28 mouse cellular contexts compared by ENCODE assay signal in genomic region chr7:66803798-66804197, GRCm38 (mm10). TPM values are rescaled to one million over a fixed set of nuclear protein-coding genes. Genes with fewer than 3 reads are reported as not detected.
DNase-seq lines count a peak whose midpoint lies in the region; ATAC-seq and TF ChIP-seq lines count a peak whose summit lies in the region.
"Had no signal": no experiment of that assay in that cellular context is flagged by ENCODE, and none has a peak within 500 bp of the region (broad histone marks: within the 10 kb centered on the region; RNA-seq: fewer than 3 reads in every experiment).

No protein-coding gene starts in this region.

- peaks cover 7% of the 10 kb centered on the region; the same call in 1 of the 2 replicates for H3K4me1 ChIP-seq in hindbrain, embryonic 12.5 days
- H3K4me1 ChIP-seq in hindbrain, embryonic 13.5 days (replicated peaks) = no peaks in the 10 kb centered on the region
- no peaks in the 10 kb centered on the region for H3K4me1 ChIP-seq in lung, postnatal 0 days (ENCODE audit: insufficient read depth, low read depth, low read length)

- no peak for DNase-seq in lung, postnatal 0 days (ENCODE audit: low spot score)
- no peak for DNase-seq in lung, postnatal 25 days (ENCODE audit: low spot score)
- no peak for DNase-seq in urinary bladder, adult 2 months (ENCODE audit: low spot score)
- DNase-seq in cerebellum, postnatal 10 days = no peak
- DNase-seq: adrenal gland, postnatal 25 days; cerebellum, adult 11 months; cerebellum, adult 9-11 months; gastrocnemius, postnatal 10 days; heart, adult 11 months; kidney, postnatal 10 days; left cerebral cortex, postnatal 4 days; lung, postnatal 10 days; midbrain, embryonic 14.5 days; thymus, adult 2 months; thymus, postnatal 4 days had no signal

- no peaks in the 10 kb centered on the region for H3K36me3 ChIP-seq in hindbrain, embryonic 12.5 days
- no peaks in the 10 kb centered on the region for H3K36me3 ChIP-seq in hindbrain, embryonic 13.5 days
- H3K36me3 ChIP-seq in lung, postnatal 0 days (ENCODE audit: insufficient read depth, low read length) = no peaks in the 10 kb centered on the region
- H3K36me3 ChIP-seq: embryonic facial prominence, embryonic 15.5 days; heart, embryonic 13.5 days; limb, embryonic 15.5 days had no signal

- no peak for TF ChIP-seq EP300 in lung, postnatal 0 days (IDR thresholded peaks at IDR 0.05)

- TF ChIP-seq CTCF in lung, postnatal 0 days (IDR thresholded peaks at IDR 0.05) = no peak

- no peak overlapping the region for H3K4me3 ChIP-seq in hindbrain, embryonic 12.5 days
- no peak overlapping the region for H3K4me3 ChIP-seq in hindbrain, embryonic 13.5 days
- H3K4me3 ChIP-seq in lung, postnatal 0 days (ENCODE audit: low read depth, low read length) = no peak overlapping the region
- H3K4me3 ChIP-seq: embryonic facial prominence, embryonic 15.5 days; heart, embryonic 13.5 days; limb, embryonic 15.5 days; megakaryocyte, embryonic 14.5 days had no signal

- no peak overlapping the region for H3K9ac ChIP-seq in hindbrain, embryonic 12.5 days
- H3K9ac ChIP-seq in hindbrain, embryonic 13.5 days = no peak overlapping the region
- H3K9ac ChIP-seq in lung, postnatal 0 days (replicated peaks; ENCODE audit: low read depth) = no peak overlapping the region
- H3K9ac ChIP-seq: embryonic facial prominence, embryonic 15.5 days; heart, embryonic 13.5 days; limb, embryonic 15.5 days; liver, embryonic 14.5 days had no signal

- WGBS in hindbrain, embryonic 12.5 days = 43% methylated on average over 5 of the region's 5 CpGs
- 52% methylated on average over 5 of the region's 5 CpGs for WGBS in hindbrain, embryonic 13.5 days
- WGBS in lung, postnatal 0 days = 21% methylated on average over 5 of the region's 5 CpGs

- peak overlapping the region; percentile 44; the same call in 1 of the 2 replicates for H3K27ac ChIP-seq in hindbrain, embryonic 12.5 days
- no peak overlapping the region for H3K27ac ChIP-seq in hindbrain, embryonic 13.5 days
- H3K27ac ChIP-seq in lung, postnatal 0 days (ENCODE audit: low read length) = no peak overlapping the region
- H3K27ac ChIP-seq: embryonic facial prominence, embryonic 15.5 days; heart, embryonic 13.5 days; hindbrain, postnatal 0 days; limb, embryonic 15.5 days; liver, embryonic 14.5 days; stomach, postnatal 0 days had no signal

- H3K9me3 ChIP-seq in hindbrain, embryonic 12.5 days (replicated peaks) = no peaks in the 10 kb centered on the region
- no peaks in the 10 kb centered on the region for H3K9me3 ChIP-seq in hindbrain, embryonic 13.5 days
- H3K9me3 ChIP-seq in lung, postnatal 0 days (ENCODE audit: low read length) = no peaks in the 10 kb centered on the region
- H3K9me3 ChIP-seq: embryonic facial prominence, embryonic 15.5 days; heart, embryonic 13.5 days; limb, embryonic 15.5 days; megakaryocyte, embryonic 14.5 days had no signal

- H3K4me2 ChIP-seq in hindbrain, embryonic 12.5 days (replicated peaks) = no peak overlapping the region
- H3K4me2 ChIP-seq in hindbrain, embryonic 13.5 days = no peak overlapping the region
- no peak overlapping the region for H3K4me2 ChIP-seq in lung, postnatal 0 days (replicated peaks; ENCODE audit: low read depth, low read length)
- H3K4me2 ChIP-seq: embryonic facial prominence, embryonic 15.5 days; heart, embryonic 13.5 days; limb, embryonic 15.5 days had no signal

- ATAC-seq in hindbrain, embryonic 12.5 days (ENCODE audit: low FRiP score) = no peak
- no peak for ATAC-seq in hindbrain, embryonic 13.5 days (ENCODE audit: low FRiP score)
- ATAC-seq in lung, postnatal 0 days = peak; percentile 33; the same call in 1 of the 2 replicates
- ATAC-seq in megakaryocyte progenitor cell, adult 5-6 weeks (replicated peaks; ENCODE audit: poor library complexity) = peak; percentile 29; the same call in 1 of the 2 replicates
- ATAC-seq: forebrain, embryonic 14.5 days; hindbrain, postnatal 0 days; intestine, embryonic 16.5 days had no signal

- H3K27me3 ChIP-seq in hindbrain, embryonic 12.5 days = no peaks in the 10 kb centered on the region
- H3K27me3 ChIP-seq in hindbrain, embryonic 13.5 days = no peaks in the 10 kb centered on the region
- no peaks in the 10 kb centered on the region for H3K27me3 ChIP-seq in lung, postnatal 0 days (replicated peaks; ENCODE audit: insufficient read depth, low read length)
- H3K27me3 ChIP-seq: embryonic facial prominence, embryonic 15.5 days; heart, embryonic 13.5 days; limb, embryonic 15.5 days had no signal

RNA-seq across cellular contexts. Expression of gene Adamts17, which starts 35.7 kb away (rescaled TPM):
- 6.6 and 7.6 TPM in 2 replicates for polyA plus RNA-seq in hindbrain, embryonic 12.5 days (2016; fragmentation: Nextera tagmentation; extraction: Ambion mirVana)
- 2.1 and 2.4 TPM in 2 replicates for polyA plus RNA-seq in hindbrain, embryonic 13.5 days (2015; fragmentation: Nextera tagmentation; extraction: Ambion mirVana)
- polyA plus RNA-seq in lung, postnatal 0 days (2015; fragmentation: Nextera tagmentation; extraction: Ambion mirVana) = 14.1 and 14.5 TPM in 2 replicates
- total RNA-seq in megakaryocyte progenitor cell, adult 5-6 weeks (2015) = 0.17 and 0.20 TPM in 2 replicates
- total RNA-seq in megakaryocyte progenitor cell, adult 5-6 weeks (2017) = 0.04 and 0.27 TPM in 2 replicates
- 2.1 and 3.7 TPM in 2 replicates for polyA plus RNA-seq in urinary bladder, adult 2 months (2012; rRNA removed)
- total RNA-seq: neutrophil, adult 5-6 weeks had no signal

Comparison
In these comparisons a context has a peak if more than half of its experiments do, and no peak if none do; other contexts are left out.
1. ATAC-seq: peak in lung, postnatal 0 days (single experiment) and megakaryocyte progenitor cell, adult 5-6 weeks (single experiment); none in hindbrain, embryonic 12.5 days (single experiment) and hindbrain, embryonic 13.5 days (single experiment).